Mouse (Mus musculus) right cerebral cortex, postnatal 25 days (tissue): ENCODE data around the gene Heyl.
A peak's percentile ranks its signal among the peaks of the same experiment; 100 is the strongest.

Experiments used
- DNase-seq: peaks from one replicate; pipeline ENCODE4 v3.0.0; 2022

The Heyl gene

DNA sequence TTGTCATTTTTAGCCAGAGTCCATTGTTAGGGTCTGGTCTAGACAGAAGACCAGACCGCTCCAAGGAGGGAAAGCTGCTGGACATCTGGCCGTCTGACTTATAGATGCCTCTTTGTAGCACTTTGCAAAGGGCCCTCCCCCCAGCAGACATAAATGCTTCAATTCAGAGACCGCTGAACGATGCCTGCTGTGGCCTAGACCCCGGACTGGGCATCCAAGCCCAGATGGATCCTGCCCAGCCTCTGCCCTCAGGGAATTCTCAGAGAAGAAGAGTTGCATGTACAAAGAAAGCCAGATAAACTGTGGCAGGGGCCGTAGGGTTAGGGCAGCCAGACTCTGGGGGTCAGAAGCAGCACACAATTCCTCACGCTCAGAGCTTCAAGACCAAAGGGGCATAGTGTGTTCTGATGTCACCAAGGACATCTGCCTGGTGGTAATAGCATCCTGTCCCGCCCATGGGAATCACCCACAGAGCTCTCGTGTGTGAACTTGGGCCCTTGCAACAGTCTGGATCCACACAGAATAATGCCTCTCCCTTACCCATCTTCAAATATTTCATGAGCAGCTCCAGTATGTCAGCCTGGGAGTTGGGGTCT lies 2.6 kb downstream of the Heyl start:
- no peak for DNase-seq

DNA sequence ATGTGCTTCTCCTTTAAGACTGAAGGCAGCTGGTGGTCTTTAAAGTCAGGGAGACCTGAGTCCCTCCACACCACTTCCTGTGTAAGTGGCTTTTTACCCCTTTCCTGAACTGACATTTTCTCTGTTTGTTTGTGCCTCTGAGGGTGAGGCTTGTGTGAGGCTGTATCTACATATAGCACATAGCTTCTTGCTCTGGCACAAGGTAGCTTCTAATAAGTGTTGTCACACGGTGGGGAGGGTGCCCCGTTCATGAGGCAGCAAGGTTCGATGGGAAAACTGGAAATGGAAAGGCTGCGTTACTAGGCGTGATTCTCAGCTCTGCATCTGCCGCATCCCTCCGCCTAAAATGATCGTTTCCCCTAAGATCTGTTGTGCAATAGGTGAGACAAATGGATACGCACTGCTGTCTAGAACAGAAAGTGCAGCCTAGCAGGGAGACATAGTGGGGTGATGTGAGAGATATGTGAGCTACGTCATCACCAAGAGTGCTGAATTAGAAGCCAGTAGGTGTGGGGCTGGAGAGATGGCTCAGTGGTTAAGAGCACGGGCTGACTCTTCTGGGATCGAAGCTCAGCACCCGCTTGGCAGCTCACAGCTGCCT lies 3.2 kb downstream of the Heyl start:
- DNase-seq: no peak

DNA sequence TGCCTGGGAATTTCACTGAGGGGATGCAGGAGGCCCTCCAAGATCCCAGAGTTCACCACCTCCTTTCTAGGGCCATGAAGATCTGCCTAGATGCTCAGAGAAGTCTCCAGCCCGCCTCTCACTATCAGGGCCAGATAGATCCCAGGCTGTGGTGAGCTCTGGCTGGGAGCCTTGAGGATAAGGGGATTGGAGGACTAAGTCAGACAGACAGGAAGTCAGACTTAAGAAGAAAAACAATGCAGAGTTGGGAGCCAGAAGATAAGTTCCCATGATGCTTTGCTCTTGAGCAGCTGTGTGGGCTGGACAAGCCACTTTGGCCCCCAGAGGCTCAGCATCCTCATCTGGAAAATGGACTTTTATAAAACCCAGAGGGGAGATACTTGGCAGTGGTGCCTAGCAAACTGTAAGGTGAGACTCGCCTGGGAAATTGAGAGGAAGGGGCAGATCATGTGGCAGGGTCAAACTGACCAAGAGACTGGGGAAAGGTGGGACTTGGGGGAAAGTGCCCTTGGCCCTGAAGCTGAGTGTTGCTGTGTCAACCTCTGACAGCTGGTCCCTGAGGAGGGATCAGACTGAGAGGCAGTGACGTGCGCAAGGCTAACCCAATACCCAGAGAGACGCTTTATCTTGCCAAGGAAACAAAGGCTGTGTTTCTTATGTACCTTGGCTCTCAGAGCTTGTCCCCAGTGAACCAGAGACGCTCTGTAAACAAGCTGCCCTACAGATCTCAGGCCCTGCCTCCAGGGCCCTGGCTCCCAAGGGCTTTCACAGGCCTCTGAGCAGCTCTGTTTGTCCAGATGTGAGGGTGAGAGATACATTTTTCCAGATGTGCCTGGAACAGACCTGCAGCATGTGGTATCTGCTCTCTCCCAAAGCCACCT lies 4.3 kb downstream of the Heyl start:
- DNase-seq: no peak

DNA sequence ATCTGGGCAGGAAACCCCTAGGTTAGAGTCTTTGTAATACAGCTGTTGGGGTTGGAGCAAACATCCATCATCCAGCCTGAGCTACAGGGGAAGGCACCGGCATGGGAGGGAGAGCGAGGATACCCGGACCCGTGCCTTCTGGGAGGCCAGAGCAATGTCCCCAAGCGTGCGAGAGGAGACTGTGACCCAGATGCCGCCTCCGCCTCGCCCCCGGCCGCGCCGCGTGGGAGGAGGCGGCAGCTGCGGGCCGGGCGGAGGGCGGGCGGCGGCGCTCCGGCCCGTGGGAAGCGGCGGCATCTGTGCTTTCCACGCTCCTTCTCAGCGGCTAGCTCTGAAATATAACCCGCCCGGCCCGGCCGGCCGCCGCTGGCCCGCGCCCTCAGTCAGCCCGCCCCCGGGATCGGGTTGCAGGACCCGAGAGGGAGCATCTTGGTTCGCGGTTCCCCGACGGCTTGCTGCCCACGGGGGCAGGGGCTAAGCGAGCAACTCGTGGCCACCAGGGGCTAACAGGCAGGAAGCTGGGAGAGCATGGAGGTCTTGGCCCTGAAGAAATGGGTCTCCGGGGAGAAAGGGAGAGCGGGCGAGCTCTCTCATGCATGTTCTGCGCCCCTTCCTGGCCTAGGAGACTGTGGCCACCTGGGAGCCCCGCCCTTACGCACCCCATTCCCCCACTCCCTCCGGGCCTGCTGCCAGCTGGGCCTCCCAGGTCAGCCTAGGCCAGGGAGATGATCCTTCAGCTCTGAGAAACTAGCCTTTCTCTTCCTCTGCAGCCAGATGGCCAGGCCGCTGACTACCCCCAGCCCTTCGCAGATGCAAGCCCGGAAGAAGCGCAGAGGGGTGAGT lies 6.2 kb downstream of the Heyl start:
- no peak for DNase-seq

DNA sequence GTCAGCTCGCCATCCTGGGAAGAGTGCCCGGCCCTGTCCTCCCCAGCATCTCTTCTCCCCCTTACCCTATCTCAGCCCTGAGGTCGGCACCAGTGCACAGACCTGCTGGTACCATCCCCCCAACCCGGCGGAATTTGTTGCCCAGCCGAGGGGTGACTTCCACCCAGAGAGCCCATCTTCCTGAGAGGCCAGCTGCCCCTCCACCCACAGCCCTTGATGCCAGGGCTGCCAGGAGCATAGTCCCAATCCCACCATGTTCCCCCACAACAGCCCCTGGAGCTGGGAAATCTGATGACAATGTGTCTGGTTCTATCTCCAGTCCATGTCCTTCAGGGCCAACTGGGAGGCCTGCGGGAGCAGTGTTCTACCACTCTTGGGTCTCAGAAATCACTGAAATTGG lies 12.9 kb downstream of the Heyl start:
- DNase-seq: no peak

DNA sequence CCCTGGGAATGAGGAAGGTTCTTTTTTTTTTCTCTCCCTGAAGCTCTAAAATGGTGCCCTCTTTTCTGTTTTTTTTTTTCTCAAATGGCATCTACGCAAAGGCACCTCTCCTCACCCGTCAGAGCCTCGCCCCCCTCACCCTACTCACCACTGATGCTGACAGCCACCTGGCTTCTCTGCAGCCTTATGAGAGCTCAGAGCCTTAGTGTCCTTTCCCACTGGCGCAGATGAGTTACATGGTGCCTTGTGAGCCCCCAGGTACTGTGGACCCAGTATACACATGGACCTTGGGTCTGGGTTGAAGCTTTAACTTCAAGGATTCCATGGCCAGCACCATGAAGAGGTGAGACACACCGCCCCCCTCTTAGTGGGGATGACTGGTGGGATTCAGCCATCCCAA lies 13.3 kb downstream of the Heyl start:
- no peak for DNase-seq

DNA sequence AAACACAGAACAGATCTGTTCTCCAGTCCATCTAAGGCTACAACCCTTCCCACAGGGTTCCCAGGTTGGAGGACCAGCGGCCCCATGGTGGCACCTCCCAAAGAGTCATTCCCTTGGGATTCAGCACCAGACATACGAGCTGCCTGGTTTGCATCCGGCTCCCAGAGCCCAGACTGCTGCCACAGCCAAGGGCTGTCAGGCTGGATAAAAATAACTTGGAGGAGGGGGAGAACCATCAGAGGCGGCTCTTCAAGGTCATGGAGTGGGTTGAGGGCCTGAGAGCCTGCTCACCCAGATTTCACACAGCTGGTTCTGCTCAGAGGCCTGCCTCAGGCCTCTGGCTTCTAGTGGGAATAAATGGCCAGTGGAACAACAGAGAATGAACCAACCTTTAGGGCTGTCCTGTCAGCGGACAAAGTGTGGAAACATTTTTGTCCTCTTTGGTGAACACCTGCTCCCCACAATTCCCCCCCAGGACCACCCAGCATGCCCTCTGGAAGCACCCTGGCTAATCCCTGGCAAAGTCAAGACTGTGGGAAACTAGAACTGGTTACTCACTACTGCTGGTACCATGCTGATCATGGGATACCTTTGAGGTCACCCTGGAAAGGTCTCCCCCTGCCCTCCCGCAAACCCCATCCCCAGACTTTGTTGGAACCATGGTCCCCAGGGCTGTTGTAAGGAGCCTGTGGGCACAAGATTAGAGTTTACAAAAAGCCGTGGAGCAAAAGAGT lies 14.0 kb downstream of the Heyl start:
- DNase-seq: no peak

DNA sequence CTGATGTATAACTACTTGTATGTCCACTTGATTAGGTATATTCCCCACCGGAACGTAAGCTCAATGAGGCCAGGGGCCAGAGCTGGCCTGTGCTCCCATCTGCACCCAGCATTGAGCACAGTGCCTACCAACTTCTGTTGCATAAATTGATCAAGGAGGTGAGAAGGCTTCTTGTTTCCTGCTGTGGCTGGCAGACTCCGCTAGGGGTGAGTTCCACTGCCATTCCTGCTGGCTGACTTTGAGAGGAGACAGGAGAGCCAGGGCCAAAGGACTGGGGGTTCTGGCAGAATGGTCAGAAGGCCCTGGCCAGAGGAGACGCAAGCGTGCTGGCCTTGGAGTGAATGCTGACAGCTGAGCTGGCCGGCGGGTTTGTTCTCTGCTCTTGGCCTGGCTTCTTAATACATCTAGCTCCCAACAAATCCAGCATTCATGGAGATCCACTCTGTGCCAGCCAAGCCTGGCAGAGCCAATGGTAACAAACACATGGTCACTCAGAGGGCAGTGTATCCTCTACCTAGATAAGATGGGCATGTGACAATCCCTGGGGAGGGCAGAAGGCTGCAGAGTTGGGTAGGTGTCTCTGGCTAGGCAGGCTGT lies 15.7 kb downstream of the Heyl start:
- DNase-seq: peak; percentile 48

DNA sequence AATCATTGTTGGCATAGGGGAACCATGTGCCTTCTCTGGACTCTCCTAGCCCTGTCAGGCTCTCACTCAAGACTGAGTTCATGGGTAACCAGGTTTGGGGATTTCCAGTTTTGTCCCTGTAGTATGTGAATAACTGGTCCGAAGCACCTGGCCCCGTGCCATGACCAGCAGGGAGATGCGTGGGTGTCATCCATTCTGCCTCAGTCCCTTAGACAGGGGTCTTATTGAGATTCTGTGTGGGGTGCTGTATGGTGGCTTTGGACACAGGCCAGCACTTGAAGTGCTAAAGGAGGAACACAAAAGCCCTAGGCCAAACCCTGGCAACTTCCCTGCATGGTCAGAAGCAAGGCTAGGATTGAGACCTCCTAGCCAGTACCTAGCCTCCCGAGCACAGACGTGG lies 18.9 kb downstream of the Heyl start:
- DNase-seq: no peak

DNA sequence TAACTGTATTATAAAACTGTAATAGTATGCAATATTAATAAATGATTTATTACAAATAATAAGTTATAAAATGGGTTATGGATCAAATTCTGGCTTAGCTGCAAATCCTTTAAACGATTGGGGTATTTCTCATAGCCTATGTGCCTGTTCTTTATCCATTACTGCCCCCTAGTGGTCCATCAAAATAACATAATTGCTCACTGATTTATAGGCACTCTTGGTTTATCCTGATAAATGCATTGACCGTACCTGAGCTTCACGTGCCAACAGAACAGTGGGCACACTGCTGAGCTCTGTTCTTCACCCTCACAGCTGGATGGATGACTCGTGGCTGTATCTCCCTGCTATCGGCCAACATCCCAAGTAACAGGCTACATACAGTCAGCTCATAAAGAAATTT lies 21.3 kb downstream of the Heyl start:
- DNase-seq: no peak

DNA sequence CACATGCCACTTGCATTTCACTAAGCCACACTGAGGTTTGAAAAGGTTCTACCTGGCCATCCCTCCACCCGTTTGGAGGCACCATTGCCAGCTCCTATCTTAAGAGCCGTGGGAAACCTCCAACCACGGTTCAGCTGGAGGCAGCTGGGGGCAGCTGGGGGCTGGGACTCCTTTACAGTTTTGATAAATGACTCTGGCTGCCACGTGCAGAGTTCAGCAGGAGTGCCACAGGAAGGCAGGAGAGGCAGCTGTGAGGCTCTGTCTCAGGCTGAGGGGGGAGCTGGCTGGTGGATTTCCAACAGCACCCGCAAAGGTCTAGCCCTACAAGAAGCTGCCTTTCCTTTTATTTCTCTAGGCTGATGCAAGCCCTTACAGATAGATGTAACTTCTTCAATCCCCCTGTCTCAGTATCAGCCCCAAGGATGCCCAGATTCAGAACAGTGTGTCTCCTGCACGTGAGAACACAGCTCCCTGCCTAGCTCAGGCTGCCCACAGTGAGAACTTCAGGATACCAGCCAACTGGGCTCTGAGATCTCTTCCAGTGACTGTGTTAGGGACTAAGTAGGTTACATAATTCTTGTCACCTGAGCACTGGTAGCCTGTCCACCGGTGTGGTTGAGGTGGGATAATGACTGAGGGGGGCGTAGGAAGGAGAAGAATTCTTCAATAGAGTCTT lies 26.9 kb downstream of the Heyl start:
- no peak for DNase-seq

DNA sequence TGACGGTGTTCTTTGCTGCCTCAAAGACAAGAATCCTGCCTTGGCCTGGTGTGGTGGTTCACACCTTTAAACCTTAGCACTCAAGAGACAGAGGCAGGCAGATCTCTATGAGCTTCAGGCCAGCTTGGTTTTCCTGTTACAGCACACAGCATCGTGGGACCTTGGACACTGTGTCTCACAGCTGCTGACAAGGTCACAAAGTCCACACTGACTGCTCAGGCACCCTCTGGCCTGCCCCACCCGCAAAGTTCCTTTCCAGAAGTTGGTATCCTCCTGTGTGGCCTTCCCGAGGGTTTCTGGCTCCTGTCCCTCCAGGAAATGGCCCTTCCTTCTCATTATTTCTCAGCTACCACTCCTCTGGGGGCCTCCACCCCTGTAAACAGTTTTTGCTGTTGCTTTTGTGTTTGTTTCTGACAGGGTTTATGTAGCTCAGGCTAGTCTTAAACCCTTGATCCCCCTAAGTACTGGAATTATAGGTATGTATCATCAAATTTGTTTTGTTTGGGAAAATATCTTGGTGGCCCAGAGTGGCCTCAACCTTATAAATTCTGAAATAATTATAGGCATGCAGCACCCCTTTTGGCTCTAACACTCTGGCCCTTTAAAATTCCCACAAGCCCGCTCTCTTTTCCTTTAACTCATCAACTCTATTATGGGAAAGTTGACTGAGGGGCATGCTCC lies 28.5 kb downstream of the Heyl start, which contains the start of gene Pabpc4:
Gene Pabpc4, plus strand, starts transcription at position 631 of the 681 bp plus-strand sequence.
- DNase-seq: no peak

DNA sequence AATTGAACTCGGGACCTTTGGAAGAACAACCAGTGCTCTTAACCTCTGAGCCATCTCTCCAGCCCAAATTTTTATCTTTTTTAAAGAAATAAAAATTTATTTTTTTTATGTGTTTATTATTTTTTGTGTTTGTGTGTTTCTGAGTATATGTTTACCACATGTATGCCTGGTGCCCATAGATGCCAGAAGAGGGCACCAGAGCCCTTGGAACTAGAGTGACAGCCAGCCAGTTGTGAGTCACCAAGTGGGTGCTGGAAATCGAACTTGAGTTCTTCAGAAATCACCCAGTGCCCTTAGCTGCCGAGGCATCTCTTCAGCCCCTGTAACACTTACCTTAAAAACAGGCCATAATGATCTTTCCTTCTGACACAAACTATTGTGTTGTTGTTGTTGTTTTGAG lies 37.7 kb downstream of the Heyl start:
- DNase-seq: no peak

DNA sequence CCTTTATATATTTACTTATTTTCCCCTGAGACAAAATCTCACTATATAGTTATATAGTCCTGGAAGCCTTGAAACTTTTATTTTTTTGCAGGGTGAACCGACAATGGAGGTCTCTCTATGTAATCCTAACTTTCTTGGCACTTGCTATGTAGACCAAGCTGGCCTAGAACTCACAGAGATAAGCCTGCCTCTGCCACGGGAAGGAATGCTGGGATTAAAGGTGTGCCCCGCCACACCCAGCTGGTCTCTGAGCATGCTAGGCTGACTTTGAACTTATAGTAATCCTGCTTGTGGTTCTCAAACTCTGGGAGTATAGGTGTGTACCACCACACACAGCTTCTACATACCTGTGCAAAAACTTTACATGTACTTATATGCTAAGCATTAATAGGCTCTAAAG lies 46.8 kb downstream of the Heyl start:
- no peak for DNase-seq

DNA sequence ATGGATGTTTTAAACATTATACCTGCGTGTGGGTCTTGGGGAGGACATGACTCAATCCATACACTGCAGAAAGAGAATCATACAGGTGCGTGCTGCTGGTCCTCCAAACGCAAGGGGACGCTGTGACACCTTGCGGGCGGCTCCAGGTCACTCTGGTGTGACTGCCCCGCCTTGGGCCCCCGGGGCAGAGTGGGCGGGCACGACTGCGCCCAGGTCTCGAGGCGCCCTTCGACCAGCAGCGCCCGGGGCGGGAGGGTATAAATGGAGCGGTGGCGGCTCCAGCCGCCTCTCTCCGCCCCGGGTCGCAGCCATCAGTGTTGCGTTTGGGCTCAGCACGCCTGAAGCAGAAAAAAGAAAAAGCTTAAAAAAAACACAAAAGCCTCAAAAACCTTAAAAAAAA lies 49.1 kb downstream of the Heyl start:
- DNase-seq: peak; percentile 85

DNA sequence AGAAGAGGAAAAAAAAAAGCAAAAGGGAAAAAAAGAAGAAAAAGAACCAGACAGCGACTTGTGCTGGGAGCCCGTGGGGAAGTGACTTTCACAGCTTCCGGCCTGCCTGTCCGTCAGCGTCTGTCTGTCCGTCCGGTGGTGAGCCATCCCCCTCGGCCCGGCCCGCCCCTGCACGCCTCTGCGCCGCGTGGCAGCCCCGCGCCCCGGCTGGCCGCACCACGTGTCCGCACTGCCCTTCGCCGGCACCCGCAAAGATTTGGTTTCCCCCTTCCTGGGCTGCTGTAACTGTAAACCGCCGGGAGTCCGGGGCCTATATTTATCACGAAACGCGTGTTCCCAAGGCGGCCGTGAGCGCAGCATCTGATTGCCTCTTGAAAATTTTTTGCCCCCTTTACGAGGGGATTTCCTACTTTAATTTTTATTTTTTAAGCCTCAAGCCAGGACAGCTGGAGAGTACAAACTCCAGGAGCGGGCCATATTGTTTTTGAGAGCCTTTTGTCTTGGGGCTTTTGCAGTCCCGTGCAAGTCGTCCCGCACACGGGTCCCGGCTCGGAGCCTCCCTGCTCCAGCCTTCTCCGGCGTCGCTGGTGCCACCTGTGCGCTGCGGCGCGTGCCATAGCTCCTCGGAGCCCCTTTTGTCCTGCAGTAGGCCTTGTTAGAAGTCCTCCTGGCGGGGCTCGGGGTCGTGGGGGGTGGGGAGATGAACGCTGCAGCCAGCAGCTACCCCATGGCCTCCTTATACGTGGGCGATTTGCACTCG lies 49.7 kb downstream of the Heyl start:
- peak; percentile 56 for DNase-seq

DNA sequence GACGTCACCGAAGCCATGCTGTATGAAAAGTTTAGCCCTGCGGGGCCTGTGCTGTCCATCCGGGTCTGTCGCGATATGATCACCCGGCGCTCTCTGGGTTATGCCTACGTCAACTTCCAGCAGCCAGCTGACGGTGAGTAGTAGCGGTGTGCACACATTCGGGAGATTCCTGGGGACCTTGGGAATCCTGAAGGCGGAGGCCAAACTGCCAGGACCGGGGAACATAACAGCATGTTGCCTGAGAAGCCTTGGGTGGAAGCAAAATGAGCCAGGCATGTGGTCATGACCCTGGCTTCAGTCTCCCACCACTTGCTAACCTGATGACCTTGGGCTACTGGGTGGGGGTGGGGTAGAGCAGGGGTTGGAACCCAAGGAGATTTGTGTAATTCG lies 50.3 kb downstream of the Heyl start:
- peak; percentile 26 for DNase-seq

DNA sequence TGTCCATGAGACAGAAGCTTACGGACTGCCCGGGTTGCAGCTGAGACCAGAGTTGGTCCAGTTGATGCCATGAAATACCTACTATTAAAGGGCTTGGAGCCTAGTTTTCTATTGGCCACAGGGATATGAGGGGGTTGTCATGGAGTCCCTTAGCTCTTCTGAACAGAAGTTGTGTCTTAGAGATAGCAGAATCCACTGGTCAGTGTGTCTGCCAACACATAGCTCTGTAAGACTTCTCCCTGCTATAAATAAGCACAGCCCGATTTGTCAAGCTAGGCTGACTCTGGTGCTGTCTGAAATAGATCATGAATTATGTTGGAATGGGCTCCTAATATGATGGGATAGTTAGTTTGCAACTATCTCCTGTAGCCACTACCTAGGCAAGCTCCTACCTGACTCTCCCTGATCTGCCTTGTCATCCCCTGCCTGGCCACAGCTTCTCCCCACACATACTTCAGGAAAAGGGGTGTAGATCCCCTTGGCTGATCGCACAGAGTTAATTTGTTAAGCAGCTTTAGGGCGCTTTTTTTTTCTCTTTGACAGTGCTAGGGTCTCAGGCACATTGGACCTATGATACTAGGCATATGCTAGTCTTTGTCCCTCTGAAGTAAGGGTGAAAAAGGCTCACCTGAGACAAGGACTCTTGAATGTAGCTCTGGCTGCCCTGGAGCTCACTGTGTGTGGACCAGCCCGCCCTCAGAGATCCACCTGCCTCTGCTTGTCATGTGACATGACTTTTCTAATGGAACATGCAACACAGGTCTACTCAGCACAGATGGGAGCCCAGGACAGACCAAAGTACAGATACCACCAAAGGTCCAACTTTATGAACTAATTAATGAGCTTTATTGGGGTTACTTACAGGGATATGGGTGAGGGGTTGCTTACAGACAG lies 51.6 kb downstream of the Heyl start:
- no peak for DNase-seq

DNA sequence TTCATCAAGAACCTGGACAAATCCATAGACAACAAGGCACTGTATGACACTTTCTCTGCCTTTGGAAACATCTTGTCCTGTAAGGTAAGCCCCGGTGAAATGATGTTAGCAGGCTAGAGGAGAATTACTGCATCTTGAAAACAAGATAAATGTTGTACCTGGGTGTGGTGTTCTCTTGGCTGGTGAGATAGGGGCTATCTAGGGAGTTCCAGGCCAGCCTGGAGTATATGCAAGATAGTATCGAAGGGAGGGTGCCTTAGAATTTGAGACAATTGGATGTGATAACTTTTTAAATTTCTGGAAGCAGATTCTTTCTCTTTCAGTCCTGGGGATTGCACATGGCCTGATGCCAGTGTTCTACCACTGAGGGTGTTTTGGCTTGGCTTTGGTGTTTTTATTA lies 53.4 kb downstream of the Heyl start:
- DNase-seq: no peak
